Mouse (Mus musculus) lung, postnatal 14 days (tissue): ENCODE results near the gene Cc2d1a.

Experiments
- DNase-seq: peaks from one replicate; pipeline ENCODE4 v3.0.0; 2021

The Cc2d1a gene

GRCm38 (mm10) chr8:84103601-84104000 is 44.1 kb downstream of the Cc2d1a start:
- peak; percentile 52 for DNase-seq

- DNase-seq, result no peak
These were observed 46.1 kb downstream of the Cc2d1a start for GRCm38 (mm10) chr8:84101476-84102270.

GRCm38 (mm10) chr8:84098376-84098775 is 49.4 kb downstream of the Cc2d1a start:
- DNase-seq, result no peak

- DNase-seq, result no peak
These were observed 51.7 kb downstream of the Cc2d1a start for GRCm38 (mm10) chr8:84096061-84096460.

GRCm38 (mm10) chr8:84090585-84090984 is 57.2 kb downstream of the Cc2d1a start:
- no peak for DNase-seq

- DNase-seq, result no peak
These were observed 58.5 kb downstream of the Cc2d1a start for GRCm38 (mm10) chr8:84089277-84089676.

GRCm38 (mm10) chr8:84087821-84088220 is 59.9 kb downstream of the Cc2d1a start:
- no peak for DNase-seq

- no peak for DNase-seq
These were observed 60.6 kb downstream of the Cc2d1a start for GRCm38 (mm10) chr8:84087156-84087555.

GRCm38 (mm10) chr8:84084341-84085115 is 63.2 kb downstream of the Cc2d1a start:
- no peak for DNase-seq

GRCm38 (mm10) chr8:84083829-84084241 is 63.9 kb downstream of the Cc2d1a start:
- DNase-seq, result no peak
